Mouse (Mus musculus): ENCODE results near the gene Gng5. TPM values are rescaled to one million over a fixed set of nuclear protein-coding genes. Genes with fewer than 3 reads are reported as not detected.

Gng5 gene
- polyA plus RNA-seq, 1 experiment from 2014 or later, result 347 TPM

DNA sequence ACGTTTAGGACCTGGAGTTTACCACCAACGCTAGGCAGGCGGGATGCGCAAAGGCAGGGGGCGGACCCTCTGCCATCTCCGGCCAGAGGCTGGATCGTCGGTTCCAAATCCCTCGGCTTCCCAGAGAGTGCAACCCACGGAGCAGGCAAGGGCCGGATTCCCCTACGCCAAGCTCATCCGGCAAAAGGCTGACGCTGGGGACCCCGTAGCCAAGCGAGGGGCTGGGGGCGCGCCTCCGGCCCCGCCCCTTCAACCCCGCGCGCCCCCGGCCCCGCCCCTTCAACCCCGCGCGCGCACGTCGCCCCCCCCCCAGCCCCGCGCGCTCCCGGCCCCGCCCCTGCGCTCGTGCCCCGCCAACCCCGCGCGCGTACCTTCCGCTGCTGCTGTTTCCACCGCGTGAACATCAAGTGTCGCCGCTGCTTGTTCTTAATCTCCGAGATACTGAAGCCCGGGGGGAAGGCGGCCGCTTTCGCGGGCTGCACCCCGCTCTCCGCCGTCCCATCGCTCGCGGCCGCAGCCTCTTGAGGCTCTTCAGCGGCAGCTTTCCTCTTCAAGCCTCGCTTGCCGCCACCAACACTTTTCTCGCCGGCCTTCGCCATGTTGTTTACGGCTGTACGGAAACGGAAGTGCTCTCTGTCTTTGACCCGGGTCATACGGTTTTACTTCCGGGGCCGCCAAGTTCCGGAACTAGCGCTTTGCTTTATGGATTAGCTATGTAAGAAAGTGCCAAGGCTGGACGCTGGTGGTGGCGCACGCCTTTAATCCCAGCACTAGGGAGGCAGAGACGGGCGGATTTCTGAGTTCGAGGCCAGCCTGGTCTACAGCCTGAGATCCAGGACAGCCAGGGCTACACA, 21.4 kb downstream of the Gng5 start, which contains the start of gene Rpf1:
Rpf1 (minus strand) TSS at position 632 of the 854 bp plus-strand sequence.
- H3K4me1 ChIP-seq (ENCODE audit: control insufficient read depth, insufficient read depth, low read depth, low read length), result peaks cover 2% of the 10 kb centered on the region; the same call in 1 of the 2 replicates
- peak; percentile 98 for ATAC-seq

DNA sequence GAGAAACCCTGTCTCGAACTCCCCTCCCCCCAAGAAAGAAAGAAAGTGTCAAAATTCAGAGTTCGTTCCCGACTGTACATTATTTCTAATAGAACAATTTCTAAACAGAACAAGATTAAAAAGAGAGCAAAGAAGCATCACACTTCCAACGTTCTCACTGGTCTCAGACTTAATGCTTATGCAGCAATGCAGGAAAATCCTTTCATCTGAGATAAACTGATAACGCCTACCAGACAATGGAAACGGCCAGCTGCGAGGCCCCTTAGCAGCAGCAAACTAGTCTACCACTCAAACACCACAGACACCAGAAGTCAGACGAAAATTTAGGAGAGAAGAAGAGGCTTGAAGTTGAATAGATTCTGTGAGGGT, 22.0 kb downstream of the Gng5 start:
- peaks cover 2% of the 10 kb centered on the region; the same call in 1 of the 2 replicates for H3K4me1 ChIP-seq (ENCODE audit: control insufficient read depth, insufficient read depth, low read depth, low read length)
- H3K36me3 ChIP-seq (ENCODE audit: control insufficient read depth, insufficient read depth, low read length), result peaks cover 10% of the 10 kb centered on the region
- WGBS, result 18% methylated on average over 8 of the region's 8 CpGs
- H3K4me2 ChIP-seq (ENCODE audit: low read length), result peak overlapping the region; percentile 58
- peak overlapping the region; percentile 84 for H3K4me3 ChIP-seq (ENCODE audit: low read length)
- H3K9me3 ChIP-seq (ENCODE audit: control insufficient read depth, low read length), result no peaks in the 10 kb centered on the region
- H3K9ac ChIP-seq (ENCODE audit: low read depth, low read length), result peak overlapping the region; percentile 43; the same call in 1 of the 2 replicates
- peak overlapping the region; percentile 98 for H3K27ac ChIP-seq (ENCODE audit: low read depth, low read length)
- ATAC-seq, result no peak; the same call in 1 of the 2 replicates
- H3K27me3 ChIP-seq (replicated peaks; ENCODE audit: control insufficient read depth, insufficient read depth, low read length), result no peaks in the 10 kb centered on the region

More for the DNA sequence above, 21.4 kb downstream of the Gng5 start, which contains the start of gene Rpf1:
- Histone ChIP-seq H3K9ac (ENCODE audit: low read depth, low read length) (peak within 1 kb of the TSS; percentile 86), H3K4me3 (ENCODE audit: low read length) (peak within 1 kb of the TSS; percentile 84), H3K36me3 (ENCODE audit: control insufficient read depth, insufficient read depth, low read length) (peaks cover 10% of the 10 kb centered on the region), H3K27me3 (replicated peaks; ENCODE audit: control insufficient read depth, insufficient read depth, low read length) (no peaks in the 10 kb centered on the region), H3K9me3 (ENCODE audit: control insufficient read depth, low read length) (no peaks in the 10 kb centered on the region), H3K4me2 (ENCODE audit: low read length) (peak within 1 kb of the TSS; percentile 58), H3K27ac (ENCODE audit: low read depth, low read length) (peak within 1 kb of the TSS; percentile 98)
- under 1% methylated on average over 56 of the region's 82 CpGs for WGBS

DNA sequence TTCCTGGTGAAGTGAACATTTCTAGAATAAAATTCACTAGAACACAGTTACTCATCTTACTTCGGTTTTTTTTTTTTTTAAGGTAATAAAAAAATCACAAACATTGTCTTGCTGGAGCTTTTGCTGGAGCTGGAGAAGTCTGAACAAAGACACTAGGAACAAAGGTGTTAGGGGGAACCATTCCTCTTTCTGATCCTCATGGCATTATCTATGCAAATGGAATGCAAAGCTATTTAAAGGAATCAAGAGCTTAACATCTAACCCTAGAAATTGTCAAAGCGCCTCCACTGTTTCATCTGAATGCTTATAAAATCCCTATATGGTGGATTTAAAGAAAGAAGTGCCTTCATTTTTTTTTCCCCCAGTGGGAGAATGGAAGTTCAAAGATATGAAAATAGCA, 28.7 kb downstream of the Gng5 start:
- Histone ChIP-seq H3K36me3 (ENCODE audit: control insufficient read depth, insufficient read depth, low read length) (no peaks in the 10 kb centered on the region), H3K27me3 (replicated peaks; ENCODE audit: control insufficient read depth, insufficient read depth, low read length) (no peaks in the 10 kb centered on the region), H3K9ac (ENCODE audit: low read depth, low read length) (no peak overlapping the region), H3K4me3 (ENCODE audit: low read length) (no peak overlapping the region), H3K4me2 (ENCODE audit: low read length) (no peak overlapping the region), H3K27ac (ENCODE audit: low read depth, low read length) (no peak overlapping the region), H3K9me3 (ENCODE audit: control insufficient read depth, low read length) (no peaks in the 10 kb centered on the region), H3K4me1 (ENCODE audit: control insufficient read depth, insufficient read depth, low read depth, low read length) (no peaks in the 10 kb centered on the region)
- WGBS, result 44% methylated on average over 2 of the region's 2 CpGs
- no peak for ATAC-seq

DNA sequence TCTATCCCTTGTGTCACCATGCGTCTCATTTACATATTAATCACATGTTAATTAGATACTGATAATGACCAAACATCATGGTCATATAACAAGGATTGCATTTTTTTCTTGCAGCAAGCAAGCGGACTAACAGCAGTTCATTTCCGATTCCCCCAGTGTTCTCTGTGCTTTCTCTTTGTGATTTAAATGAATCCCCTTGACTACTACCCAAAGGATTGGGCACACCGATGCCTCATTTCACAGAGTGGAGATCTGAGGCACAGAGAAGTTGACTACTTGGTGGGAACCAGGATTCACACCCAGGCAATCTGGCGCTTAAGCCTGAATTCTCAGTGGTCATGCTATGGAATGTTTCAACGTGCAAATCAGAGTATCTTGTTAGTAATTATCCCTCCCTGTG, 35.4 kb downstream of the Gng5 start:
- Histone ChIP-seq H3K4me1 (ENCODE audit: control insufficient read depth, insufficient read depth, low read depth, low read length) (no peaks in the 10 kb centered on the region), H3K27me3 (replicated peaks; ENCODE audit: control insufficient read depth, insufficient read depth, low read length) (no peaks in the 10 kb centered on the region), H3K9me3 (ENCODE audit: control insufficient read depth, low read length) (no peaks in the 10 kb centered on the region), H3K27ac (ENCODE audit: low read depth, low read length) (no peak overlapping the region), H3K36me3 (ENCODE audit: control insufficient read depth, insufficient read depth, low read length) (no peaks in the 10 kb centered on the region), H3K9ac (ENCODE audit: low read depth, low read length) (no peak overlapping the region), H3K4me3 (ENCODE audit: low read length) (no peak overlapping the region), H3K4me2 (ENCODE audit: low read length) (no peak overlapping the region)
- WGBS, result 58% methylated on average over 6 of the region's 6 CpGs
- ATAC-seq, result no peak

DNA sequence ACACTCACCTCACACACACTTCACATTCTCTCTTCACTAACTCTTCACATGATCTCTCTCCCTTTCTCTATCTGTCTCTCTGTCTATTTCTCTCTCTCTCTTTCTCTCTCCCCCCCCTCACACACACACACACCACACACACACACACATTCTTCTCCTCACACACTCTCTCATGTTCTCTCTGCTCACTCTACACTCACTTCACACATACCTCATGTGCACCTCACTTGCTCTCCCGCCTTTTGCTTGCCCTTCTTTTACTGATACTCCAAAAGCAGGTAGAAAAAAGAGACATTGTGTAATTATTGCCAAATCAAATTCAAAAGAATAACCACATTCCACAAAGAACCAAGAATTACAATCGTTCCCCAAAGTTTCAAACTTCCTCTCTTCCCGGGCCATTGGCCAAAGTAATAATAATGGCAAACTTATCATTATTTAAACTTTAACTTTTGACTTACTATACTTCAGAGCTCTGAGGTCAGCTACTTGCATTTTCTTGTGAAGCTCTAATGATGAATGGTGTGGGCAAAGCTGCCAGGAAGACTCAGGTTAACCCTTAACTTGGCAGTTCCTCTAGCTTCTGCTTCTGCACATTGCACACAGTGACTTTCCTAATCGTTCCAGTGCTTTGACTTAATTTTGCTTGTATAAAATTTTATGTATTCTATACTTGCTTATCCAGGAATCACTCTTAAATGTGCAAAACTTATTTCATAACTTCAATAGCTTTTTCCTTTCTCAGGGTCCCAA, 41.1 kb downstream of the Gng5 start:
- Histone ChIP-seq H3K4me3 (ENCODE audit: low read length) (no peak overlapping the region), H3K4me2 (ENCODE audit: low read length) (no peak overlapping the region), H3K9me3 (ENCODE audit: control insufficient read depth, low read length) (peaks cover 3% of the 10 kb centered on the region), H3K27me3 (replicated peaks; ENCODE audit: control insufficient read depth, insufficient read depth, low read length) (no peaks in the 10 kb centered on the region), H3K4me1 (ENCODE audit: control insufficient read depth, insufficient read depth, low read depth, low read length) (no peaks in the 10 kb centered on the region), H3K36me3 (ENCODE audit: control insufficient read depth, insufficient read depth, low read length) (no peaks in the 10 kb centered on the region), H3K27ac (ENCODE audit: low read depth, low read length) (no peak overlapping the region), H3K9ac (ENCODE audit: low read depth, low read length) (no peak overlapping the region)
- ATAC-seq, result no peak
- 83% methylated on average over 4 of the region's 4 CpGs for WGBS

DNA sequence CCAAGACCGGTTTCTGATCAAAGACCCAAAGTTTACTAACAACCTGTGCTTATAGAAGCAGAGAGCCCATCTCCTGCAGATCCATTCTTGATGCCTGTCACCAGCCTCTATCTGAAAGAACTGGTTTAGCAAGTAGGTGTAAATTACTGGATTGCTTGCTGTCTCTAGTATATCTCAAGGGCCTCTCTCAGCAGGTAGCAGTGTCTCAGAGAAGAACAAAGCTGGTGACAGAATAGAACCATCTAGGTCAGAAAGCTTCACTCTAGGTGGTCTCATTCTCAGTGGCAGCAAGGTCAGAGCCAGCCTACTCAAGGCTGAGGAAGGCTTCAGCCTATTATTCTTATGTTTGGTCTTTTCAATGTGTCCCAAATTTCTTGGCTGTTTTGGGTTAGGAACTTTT, 44.0 kb downstream of the Gng5 start:
- Histone ChIP-seq H3K27ac (ENCODE audit: low read depth, low read length) (no peak overlapping the region), H3K9ac (ENCODE audit: low read depth, low read length) (no peak overlapping the region), H3K27me3 (replicated peaks; ENCODE audit: control insufficient read depth, insufficient read depth, low read length) (no peaks in the 10 kb centered on the region), H3K36me3 (ENCODE audit: control insufficient read depth, insufficient read depth, low read length) (no peaks in the 10 kb centered on the region), H3K4me3 (ENCODE audit: low read length) (no peak overlapping the region), H3K4me1 (ENCODE audit: control insufficient read depth, insufficient read depth, low read depth, low read length) (no peaks in the 10 kb centered on the region), H3K4me2 (ENCODE audit: low read length) (no peak overlapping the region), H3K9me3 (ENCODE audit: control insufficient read depth, low read length) (peaks cover 3% of the 10 kb centered on the region)
- WGBS, result 67% methylated on average over 1 of the region's 1 CpGs
- no peak for ATAC-seq

DNA sequence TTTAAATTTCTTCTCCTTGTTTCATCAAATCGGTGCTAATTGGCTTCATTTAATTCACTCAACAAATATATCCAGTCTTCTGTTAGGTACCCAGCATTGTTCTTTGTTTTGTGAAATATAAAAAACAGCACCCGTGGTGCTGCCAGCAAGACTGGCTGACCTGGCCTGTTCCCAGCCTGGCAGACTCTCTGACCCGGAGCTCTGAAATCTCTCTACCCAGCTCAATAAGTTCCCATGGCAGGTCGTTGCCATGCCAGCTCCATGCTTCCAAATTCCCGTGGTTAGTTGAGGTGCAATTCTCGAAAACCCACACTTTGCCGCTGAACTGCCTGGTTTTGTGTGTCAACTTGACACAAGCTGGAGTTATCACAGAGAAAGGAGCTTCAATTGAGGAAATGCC, 55.2 kb downstream of the Gng5 start:
- Histone ChIP-seq H3K27ac (ENCODE audit: low read depth, low read length) (no peak overlapping the region), H3K4me1 (ENCODE audit: control insufficient read depth, insufficient read depth, low read depth, low read length) (no peaks in the 10 kb centered on the region), H3K4me3 (ENCODE audit: low read length) (no peak overlapping the region), H3K9ac (ENCODE audit: low read depth, low read length) (no peak overlapping the region), H3K9me3 (ENCODE audit: control insufficient read depth, low read length) (no peaks in the 10 kb centered on the region), H3K36me3 (ENCODE audit: control insufficient read depth, insufficient read depth, low read length) (no peaks in the 10 kb centered on the region), H3K27me3 (replicated peaks; ENCODE audit: control insufficient read depth, insufficient read depth, low read length) (no peaks in the 10 kb centered on the region), H3K4me2 (ENCODE audit: low read length) (no peak overlapping the region)
- ATAC-seq, result no peak
- 77% methylated on average over 7 of the region's 7 CpGs for WGBS

All from hindbrain, embryonic 16.5 days (tissue).